Mouse (Mus musculus) stomach, postnatal 0 days (tissue): ENCODE results near the gene Kif26b. TPM values are rescaled to one million over a fixed set of nuclear protein-coding genes. Genes with fewer than 3 reads are reported as not detected.

Experiments
- ATAC-seq: fragments of 200-750 bp; cut with Nextera tagmentation; 2 replicates; pipeline ENCODE4 v1.8.0; 2017; ENCODE audit not compliant: low FRiP score, low TSS enrichment
- DNase-seq: peaks from one replicate; pipeline ENCODE4 v3.0.0-alpha.2; 2016; ENCODE audit warnings: low spot score
- H3K27ac ChIP-seq: fragments of 300-500 bp; sonication (generic); replicated peaks from 2 replicates; pipeline ENCODE4 v1.5.1; 2014; ENCODE audit warnings: mild to moderate bottlenecking, control low read depth
- H3K27me3 ChIP-seq: fragments of 300-500 bp; sonication (generic); 2 replicates; pipeline ENCODE4 v1.6.1; 2014; ENCODE audit warnings: low read length; ENCODE audit not compliant: control insufficient read depth, insufficient read depth
- H3K36me3 ChIP-seq: fragments of 300-500 bp; sonication (generic); 2 replicates; pipeline ENCODE4 v1.6.1; 2014; ENCODE audit warnings: low read length, mixed read lengths; ENCODE audit not compliant: control insufficient read depth, insufficient read depth
- H3K4me1 ChIP-seq: fragments of 300-500 bp; sonication (generic); replicated peaks from 2 replicates; pipeline ENCODE4 v1.6.1; 2014; ENCODE audit warnings: antibody characterized with exemption; ENCODE audit not compliant: control insufficient read depth, insufficient read depth
- H3K4me2 ChIP-seq: fragments of 300-500 bp; sonication (generic); replicated peaks from 2 replicates; pipeline ENCODE4 v1.6.1; 2014; ENCODE audit warnings: low read depth, mild to moderate bottlenecking, control low read depth, moderate library complexity
- H3K4me3 ChIP-seq: fragments of 300-500 bp; sonication (generic); 2 replicates; pipeline ENCODE4 v1.5.1; 2014; ENCODE audit warnings: low read depth, low read length, control low read depth
- H3K9ac ChIP-seq: fragments of 300-500 bp; sonication (generic); 2 replicates; pipeline ENCODE4 v1.6.1; 2014; ENCODE audit warnings: mild to moderate bottlenecking, low read length, control low read depth, mixed read lengths
- H3K9me3 ChIP-seq: fragments of 300-500 bp; sonication (generic); 2 replicates; pipeline ENCODE4 v1.6.1; 2016; ENCODE audit warnings: low read length; ENCODE audit not compliant: control insufficient read depth
- CTCF ChIP-seq: IDR thresholded peaks from 2 replicates; pipeline ENCODE4 v1.5.1; 2016; ENCODE audit warnings: antibody characterized with exemption, low read depth, mild to moderate bottlenecking, moderate library complexity
- EP300 ChIP-seq: optimal IDR thresholded peaks from 2 replicates; pipeline ENCODE3; 2016; ENCODE audit warnings: antibody characterized with exemption
- WGBS: fragments of 180-500 bp; shearing (Covaris S2); extraction: QIAGEN DNeasy Blood & Tissue Kit; methylation state at CpG from one replicate; pipeline ENCODE4 v1.1.7; 2014; 5-methylcytosine and 5-hydroxymethylcytosine counted together
- polyA plus RNA-seq: library from polyadenylated mRNA; unstranded; fragments of >200 nt; fragmentation: Nextera tagmentation; extraction: Ambion mirVana; gene quantifications from 2 replicates; pipeline ENCODE4 v1.2.1, GENCODE M21; 2015

Kif26b gene
- polyA plus RNA-seq, 1 experiment from 2014 or later, result 0.69 TPM

- Histone ChIP-seq H3K27ac (no peak overlapping the region), H3K4me2 (no peak overlapping the region), H3K4me1 (no peaks in the 10 kb centered on the region), H3K27me3 (no peaks in the 10 kb centered on the region), H3K9ac (no peak overlapping the region), H3K9me3 (no peaks in the 10 kb centered on the region), H3K36me3 (no peaks in the 10 kb centered on the region), H3K4me3 (no peak overlapping the region)
- no peak for TF ChIP-seq EP300
- TF ChIP-seq CTCF, result no peak
- DNase-seq (no peak), ATAC-seq (no peak)
- WGBS, result 78% methylated on average over 5 of the region's 5 CpGs
Measured at GRCm38 (mm10) chr1:178664271-178664969, 135.5 kb downstream of the Kif26b start.

GRCm38 (mm10) chr1:178666524-178666923 is 137.6 kb downstream of the Kif26b start:
- no peak for ATAC-seq
- no peak overlapping the region for H3K27ac ChIP-seq
- H3K4me2 ChIP-seq, result no peak overlapping the region
- 70% methylated on average over 7 of the region's 7 CpGs for WGBS
- H3K9me3 ChIP-seq, result no peaks in the 10 kb centered on the region
- no peaks in the 10 kb centered on the region for H3K4me1 ChIP-seq
- DNase-seq, result no peak
- no peak overlapping the region for H3K9ac ChIP-seq
- no peaks in the 10 kb centered on the region for H3K27me3 ChIP-seq
- H3K4me3 ChIP-seq, result no peak overlapping the region
- no peaks in the 10 kb centered on the region for H3K36me3 ChIP-seq
- TF ChIP-seq EP300, result no peak
- no peak for TF ChIP-seq CTCF

GRCm38 (mm10) chr1:178667808-178668207 is 138.9 kb downstream of the Kif26b start:
- TF ChIP-seq EP300, result no peak
- TF ChIP-seq CTCF, result no peak
- H3K27ac ChIP-seq, result no peak overlapping the region
- H3K9ac ChIP-seq, result no peak overlapping the region
- no peaks in the 10 kb centered on the region for H3K36me3 ChIP-seq
- DNase-seq, result no peak
- no peak overlapping the region for H3K4me2 ChIP-seq
- H3K9me3 ChIP-seq, result no peaks in the 10 kb centered on the region
- H3K4me3 ChIP-seq, result no peak overlapping the region
- H3K27me3 ChIP-seq, result no peaks in the 10 kb centered on the region
- H3K4me1 ChIP-seq, result no peaks in the 10 kb centered on the region
- WGBS, result 67% methylated on average over 7 of the region's 7 CpGs
- no peak for ATAC-seq

- Histone ChIP-seq H3K9ac (no peak overlapping the region), H3K9me3 (no peaks in the 10 kb centered on the region), H3K4me1 (no peaks in the 10 kb centered on the region), H3K4me2 (no peak overlapping the region), H3K4me3 (no peak overlapping the region), H3K27ac (no peak overlapping the region), H3K36me3 (no peaks in the 10 kb centered on the region), H3K27me3 (no peaks in the 10 kb centered on the region)
- WGBS, result 82% methylated on average over 4 of the region's 4 CpGs
- DNase-seq, result no peak
- ATAC-seq, result peak; percentile 59; the same call in 1 of the 2 replicates
- no peak for TF ChIP-seq CTCF
- TF ChIP-seq EP300, result no peak
Measured at GRCm38 (mm10) chr1:178668907-178669306, 140.0 kb downstream of the Kif26b start.

- Histone ChIP-seq H3K4me3 (no peak overlapping the region), H3K36me3 (no peaks in the 10 kb centered on the region), H3K27ac (no peak overlapping the region), H3K9me3 (no peaks in the 10 kb centered on the region), H3K4me1 (no peaks in the 10 kb centered on the region), H3K4me2 (no peak overlapping the region), H3K27me3 (no peaks in the 10 kb centered on the region), H3K9ac (no peak overlapping the region)
- WGBS, result 49% methylated on average over 7 of the region's 7 CpGs
- no peak for TF ChIP-seq EP300
- TF ChIP-seq CTCF, result no peak
- DNase-seq (no peak), ATAC-seq (no peak)
Measured at GRCm38 (mm10) chr1:178673051-178673450, 144.1 kb downstream of the Kif26b start.

- 72% methylated on average over 2 of the region's 2 CpGs for WGBS
- TF ChIP-seq CTCF (no peak), EP300 (no peak)
- no peak overlapping the region for H3K27ac ChIP-seq
- H3K9me3 ChIP-seq, result no peaks in the 10 kb centered on the region
- H3K27me3 ChIP-seq, result no peaks in the 10 kb centered on the region
- H3K36me3 ChIP-seq, result no peaks in the 10 kb centered on the region
- no peak overlapping the region for H3K4me3 ChIP-seq
- ATAC-seq (no peak), DNase-seq (no peak)
- no peak overlapping the region for H3K4me2 ChIP-seq
- H3K9ac ChIP-seq, result no peak overlapping the region
- no peaks in the 10 kb centered on the region for H3K4me1 ChIP-seq
Measured at GRCm38 (mm10) chr1:178673506-178673905, 144.6 kb downstream of the Kif26b start.
